Mouse (Mus musculus) lung, embryonic 14.5 days (tissue): Measurements from ENCODE around the gene Zfp94. TPM values are rescaled to one million over a fixed set of nuclear protein-coding genes. Genes with fewer than 3 reads are reported as not detected.
A peak's percentile ranks its signal among the peaks of the same experiment; 100 is the strongest.

Experiments
- ATAC-seq: fragments of 200-750 bp; cut with Nextera tagmentation; 2 replicates; pipeline ENCODE4 v1.8.0; 2017; ENCODE audit warnings: mild to moderate bottlenecking, moderate TSS enrichment, moderate library complexity; ENCODE audit not compliant: insufficient read depth
- DNase-seq: peaks from one replicate; pipeline ENCODE4 v3.0.0-alpha.2; 2015
- H3K27ac ChIP-seq: fragments of 300-500 bp; sonication (generic); 2 replicates; pipeline ENCODE4 v1.5.1; 2014; ENCODE audit warnings: low read depth, mild to moderate bottlenecking, moderate library complexity
- H3K27me3 ChIP-seq: fragments of 300-500 bp; sonication (generic); 2 replicates; pipeline ENCODE4 v1.6.1; 2014; ENCODE audit warnings: low read length, control low read depth; ENCODE audit not compliant: insufficient read depth
- H3K36me3 ChIP-seq: fragments of 300-500 bp; sonication (generic); 2 replicates; pipeline ENCODE4 v1.6.1; 2014; ENCODE audit warnings: control low read depth; ENCODE audit not compliant: insufficient read depth
- H3K4me1 ChIP-seq: fragments of 300-500 bp; sonication (generic); 2 replicates; pipeline ENCODE4 v1.6.1; 2014; ENCODE audit warnings: antibody characterized with exemption, control low read depth; ENCODE audit not compliant: insufficient read depth
- H3K4me2 ChIP-seq: fragments of 300-500 bp; sonication (generic); 2 replicates; pipeline ENCODE4 v1.6.1; 2014; ENCODE audit warnings: mild to moderate bottlenecking
- H3K4me3 ChIP-seq: fragments of 300-500 bp; sonication (generic); 2 replicates; pipeline ENCODE4 v1.5.1; 2014; ENCODE audit warnings: low read depth, low read length
- H3K9ac ChIP-seq: fragments of 300-500 bp; sonication (generic); 2 replicates; pipeline ENCODE4 v1.6.1; 2014
- H3K9me3 ChIP-seq: fragments of 300-500 bp; sonication (generic); 2 replicates; pipeline ENCODE4 v1.6.1; 2016; ENCODE audit warnings: low read depth, low read length, control low read depth
- CTCF ChIP-seq: IDR thresholded peaks from 2 replicates; pipeline ENCODE4 v1.5.1; 2016; ENCODE audit warnings: antibody characterized with exemption, low read depth
- WGBS: fragments of 180-500 bp; shearing (Covaris S2); extraction: QIAGEN DNeasy Blood & Tissue Kit; methylation state at CpG from one replicate; pipeline ENCODE4 v1.1.7; 2014; 5-methylcytosine and 5-hydroxymethylcytosine counted together
- polyA plus RNA-seq: library from polyadenylated mRNA; unstranded; fragments of >200 nt; fragmentation: Nextera tagmentation; extraction: Ambion mirVana; gene quantifications from 2 replicates; pipeline ENCODE4 v1.2.1, GENCODE M21; 2014

The Zfp94 gene
- polyA plus RNA-seq, 1 experiment from 2014 or later, result 9.8 TPM

DNA sequence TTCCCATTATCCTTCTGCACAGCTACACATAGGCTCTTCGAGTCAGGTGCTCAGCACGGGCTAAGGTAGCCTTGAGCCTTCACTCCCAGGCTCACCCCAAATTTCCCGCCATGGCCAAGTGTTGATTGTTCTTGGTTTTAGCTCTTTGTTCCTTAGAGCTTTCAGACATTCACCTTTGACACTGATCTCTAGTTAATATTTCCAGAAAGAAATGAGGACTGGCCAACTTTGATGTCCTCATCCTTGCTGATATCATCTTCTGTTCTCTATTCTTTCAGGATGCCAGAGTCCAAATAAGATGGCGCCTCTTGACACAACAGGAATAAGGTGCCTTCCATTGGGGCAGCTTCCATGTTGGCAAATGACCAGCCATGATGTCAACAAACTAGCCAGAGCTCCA is 42.0 kb downstream of the Zfp94 start:
- H3K27ac ChIP-seq, result no peak overlapping the region
- H3K9me3 ChIP-seq, result no peaks in the 10 kb centered on the region
- DNase-seq, result no peak

DNA sequence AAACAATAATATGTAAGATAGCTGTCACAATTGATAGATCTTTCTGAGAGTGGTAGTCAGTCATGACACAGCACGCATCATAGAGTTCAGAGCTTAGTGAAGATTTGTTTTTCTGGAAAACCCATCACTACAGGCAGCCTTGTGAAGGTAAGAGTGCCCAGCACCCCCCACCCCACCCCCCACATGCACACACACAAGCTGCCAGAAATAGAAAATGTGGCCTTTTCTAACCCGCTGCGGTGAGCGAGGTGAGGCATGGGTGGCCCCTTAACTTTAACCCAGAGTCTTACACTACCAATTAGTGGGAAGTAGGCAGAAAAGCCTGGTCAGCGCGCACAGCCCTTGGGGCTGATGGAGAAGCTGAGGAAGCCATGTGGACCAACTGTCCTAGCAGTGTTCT is 45.3 kb downstream of the Zfp94 start:
- Histone ChIP-seq H3K27me3 (no peaks in the 10 kb centered on the region), H3K27ac (no peak overlapping the region), H3K36me3 (peaks cover 15% of the 10 kb centered on the region), H3K4me3 (no peak overlapping the region), H3K9ac (no peak overlapping the region), H3K4me2 (peak overlapping the region; percentile 77; the same call in 1 of the 2 replicates), H3K4me1 (peaks cover 3% of the 10 kb centered on the region; the same call in 1 of the 2 replicates), H3K9me3 (no peaks in the 10 kb centered on the region)
- no peak for DNase-seq
- no peak for ATAC-seq
- no peak for TF ChIP-seq CTCF
- 97% methylated on average over 6 of the region's 6 CpGs for WGBS

More for the DNA sequence above, 42.0 kb downstream of the Zfp94 start:
- Histone ChIP-seq H3K9ac (no peak overlapping the region), H3K27me3 (no peaks in the 10 kb centered on the region), H3K4me3 (no peak overlapping the region), H3K4me2 (no peak overlapping the region), H3K36me3 (peaks cover 15% of the 10 kb centered on the region), H3K4me1 (peaks cover 3% of the 10 kb centered on the region; the same call in 1 of the 2 replicates)
- 92% methylated on average over 4 of the region's 4 CpGs for WGBS
- TF ChIP-seq CTCF, result no peak
- no peak for ATAC-seq

- H3K36me3 ChIP-seq, result peaks cover 13% of the 10 kb centered on the region
- H3K4me2 ChIP-seq, result peak within 1 kb of the TSS; percentile 77
- WGBS, result 0% methylated on average over 12 of the region's 12 CpGs
- TF ChIP-seq CTCF, result no peak
- H3K9ac ChIP-seq, result peak within 1 kb of the TSS; percentile 66
- peaks cover 3% of the 10 kb centered on the region; the same call in 1 of the 2 replicates for H3K4me1 ChIP-seq
- ATAC-seq (peak; percentile 96), DNase-seq (peak; percentile 95)
- no peaks in the 10 kb centered on the region for H3K27me3 ChIP-seq
- peak within 1 kb of the TSS; percentile 67 for H3K27ac ChIP-seq
- no peaks in the 10 kb centered on the region for H3K9me3 ChIP-seq
- H3K4me3 ChIP-seq, result peak within 1 kb of the TSS; percentile 63
These were observed 46.2 kb downstream of the Zfp94 start, which contains the start of gene Zfp93 for GRCm38 (mm10) chr7:24270288-24270672. Gene Zfp93, plus strand, starts transcription at chr7:24270420.

DNA sequence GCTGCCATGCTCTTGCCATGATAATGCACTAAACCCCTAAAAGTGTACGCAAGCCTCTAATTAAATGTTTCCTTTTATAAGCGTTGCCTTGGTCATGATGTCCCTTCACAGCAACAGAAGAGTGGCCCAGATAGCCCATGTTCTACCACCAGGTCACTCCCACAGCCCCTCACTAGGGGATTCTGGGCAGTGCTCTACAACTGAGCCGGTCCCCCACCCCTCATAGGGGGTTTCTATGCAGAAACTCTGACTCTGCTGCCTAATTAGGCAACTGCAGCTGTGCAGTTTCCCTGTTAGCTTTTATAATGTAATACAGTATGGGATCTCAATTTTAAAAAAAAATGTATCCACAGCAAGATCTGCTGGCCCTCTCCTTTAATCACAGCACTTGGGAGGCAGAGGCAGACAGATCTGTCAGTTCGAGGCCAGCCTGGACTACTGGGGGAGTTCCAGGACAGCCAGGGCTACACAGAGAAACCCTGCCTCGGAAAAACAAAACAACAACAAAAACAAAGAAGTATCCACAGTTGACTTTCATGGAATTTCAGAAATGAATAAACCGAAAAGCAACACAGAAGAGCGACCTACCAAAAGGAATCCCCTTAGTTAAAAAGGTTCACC is 46.7 kb downstream of the Zfp94 start:
- Histone ChIP-seq H3K9ac (peak overlapping the region; percentile 66), H3K4me2 (peak overlapping the region; percentile 77), H3K27me3 (no peaks in the 10 kb centered on the region), H3K27ac (no peak overlapping the region), H3K9me3 (no peaks in the 10 kb centered on the region), H3K4me1 (peaks cover 3% of the 10 kb centered on the region; the same call in 1 of the 2 replicates), H3K36me3 (peaks cover 8% of the 10 kb centered on the region), H3K4me3 (peak overlapping the region; percentile 63)
- WGBS, result 30% methylated on average over 7 of the region's 7 CpGs
- peak; percentile 56; the same call in 1 of the 2 replicates for ATAC-seq
- TF ChIP-seq CTCF, result no peak
- no peak for DNase-seq

- Histone ChIP-seq H3K4me1 (peaks cover 3% of the 10 kb centered on the region; the same call in 1 of the 2 replicates), H3K9ac (no peak overlapping the region), H3K4me2 (peak overlapping the region; percentile 77; the same call in 1 of the 2 replicates), H3K4me3 (no peak overlapping the region), H3K27me3 (no peaks in the 10 kb centered on the region), H3K27ac (no peak overlapping the region), H3K36me3 (peaks cover 3% of the 10 kb centered on the region; the same call in 1 of the 2 replicates), H3K9me3 (no peaks in the 10 kb centered on the region)
- 70% methylated on average over 3 of the region's 3 CpGs for WGBS
- no peak for DNase-seq
- peak; percentile 7; the same call in 1 of the 2 replicates for ATAC-seq
- TF ChIP-seq CTCF, result no peak
These were observed 47.2 kb downstream of the Zfp94 start for GRCm38 (mm10) chr7:24269256-24269655.

DNA sequence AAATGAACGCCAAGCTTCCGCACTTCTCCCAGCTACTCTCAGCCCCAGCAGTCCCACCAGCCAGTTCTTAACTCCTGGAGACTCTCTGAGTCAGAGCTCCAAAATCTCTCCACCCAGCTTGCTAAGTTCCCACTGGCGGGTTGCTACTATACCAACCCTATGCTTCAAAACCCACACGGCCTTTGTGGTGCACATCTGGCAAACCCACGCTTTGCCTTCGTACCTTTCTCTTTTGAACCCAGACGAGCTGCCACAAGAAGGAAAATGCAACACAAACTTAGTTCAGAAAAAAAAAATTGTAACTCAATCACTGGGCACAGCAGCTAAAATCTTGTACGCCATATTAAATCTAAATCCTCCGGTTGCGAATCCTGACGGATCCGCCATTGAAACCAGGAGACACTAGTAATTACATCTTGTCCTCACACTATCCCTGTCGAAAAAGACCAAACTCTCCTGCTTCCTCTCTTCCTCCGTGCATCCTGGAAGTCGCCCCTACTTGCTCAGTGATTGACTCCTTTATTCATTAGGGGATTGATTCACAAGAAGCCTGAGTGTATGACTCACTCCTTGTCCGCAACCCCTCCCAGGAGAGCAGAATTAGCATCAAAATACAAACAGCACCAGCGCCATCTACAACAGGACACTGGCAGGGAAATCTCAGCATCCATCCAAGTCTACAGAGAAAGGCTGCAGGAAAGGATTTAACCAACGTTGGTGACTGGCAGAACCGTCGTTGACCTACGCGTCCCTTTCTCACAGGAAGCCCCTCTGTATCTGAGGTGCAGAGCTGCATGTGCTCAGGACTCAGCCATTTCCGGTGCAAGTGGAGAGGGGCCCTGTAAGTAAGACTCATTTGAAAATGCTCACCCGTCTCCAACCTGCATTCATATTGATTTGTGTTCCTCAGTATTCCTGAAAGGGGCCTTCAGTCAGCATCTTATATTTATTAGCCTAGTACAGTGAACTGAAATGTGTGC is 48.0 kb downstream of the Zfp94 start:
- ATAC-seq (no peak), DNase-seq (no peak)
- no peak for TF ChIP-seq CTCF
- no peak overlapping the region for H3K4me3 ChIP-seq
- 73% methylated on average over 24 of the region's 24 CpGs for WGBS
- no peak overlapping the region for H3K9ac ChIP-seq
- no peaks in the 10 kb centered on the region for H3K36me3 ChIP-seq
- no peaks in the 10 kb centered on the region for H3K9me3 ChIP-seq
- peaks cover 3% of the 10 kb centered on the region; the same call in 1 of the 2 replicates for H3K4me1 ChIP-seq
- H3K27ac ChIP-seq, result no peak overlapping the region
- no peaks in the 10 kb centered on the region for H3K27me3 ChIP-seq
- no peak overlapping the region for H3K4me2 ChIP-seq

DNA sequence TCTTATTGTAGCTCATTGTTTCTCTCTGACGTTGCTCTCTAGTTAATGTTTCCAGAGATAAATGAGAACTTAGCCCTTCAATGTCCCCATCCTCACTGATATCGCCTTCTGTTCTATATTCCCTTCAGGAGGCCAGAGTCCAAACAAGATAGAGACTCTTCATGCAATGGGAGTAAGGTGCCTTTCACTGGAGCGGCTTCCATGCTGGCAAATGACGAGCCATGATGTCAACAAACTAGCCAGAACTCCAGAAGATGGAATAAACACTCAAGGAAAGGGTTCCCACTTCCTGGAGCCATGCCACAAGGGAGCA is 56.5 kb downstream of the Zfp94 start:
- no peak overlapping the region for H3K4me3 ChIP-seq
- H3K9ac ChIP-seq, result no peak overlapping the region
- no peaks in the 10 kb centered on the region for H3K9me3 ChIP-seq
- ATAC-seq (no peak), DNase-seq (no peak)
- H3K36me3 ChIP-seq, result peaks cover 16% of the 10 kb centered on the region; the same call in 1 of the 2 replicates
- WGBS, result 86% methylated on average over 4 of the region's 4 CpGs
- no peaks in the 10 kb centered on the region for H3K27me3 ChIP-seq
- TF ChIP-seq CTCF, result no peak
- no peak overlapping the region for H3K27ac ChIP-seq
- H3K4me1 ChIP-seq, result no peaks in the 10 kb centered on the region
- H3K4me2 ChIP-seq, result no peak overlapping the region
